Mouse (Mus musculus) T-helper 1 cell (primary cell): Measurements from ENCODE around the gene Ndufa6.

Source experiments
- in situ Hi-C: fragments of 300-600 bp; cut with MboI, MseI; formaldehyde crosslinking; loops from one replicate; pipeline ENCODE4 v1.15.1; 2025; ENCODE audit warnings: high pct_unique_total_duplicates

The Ndufa6 gene

DNA sequence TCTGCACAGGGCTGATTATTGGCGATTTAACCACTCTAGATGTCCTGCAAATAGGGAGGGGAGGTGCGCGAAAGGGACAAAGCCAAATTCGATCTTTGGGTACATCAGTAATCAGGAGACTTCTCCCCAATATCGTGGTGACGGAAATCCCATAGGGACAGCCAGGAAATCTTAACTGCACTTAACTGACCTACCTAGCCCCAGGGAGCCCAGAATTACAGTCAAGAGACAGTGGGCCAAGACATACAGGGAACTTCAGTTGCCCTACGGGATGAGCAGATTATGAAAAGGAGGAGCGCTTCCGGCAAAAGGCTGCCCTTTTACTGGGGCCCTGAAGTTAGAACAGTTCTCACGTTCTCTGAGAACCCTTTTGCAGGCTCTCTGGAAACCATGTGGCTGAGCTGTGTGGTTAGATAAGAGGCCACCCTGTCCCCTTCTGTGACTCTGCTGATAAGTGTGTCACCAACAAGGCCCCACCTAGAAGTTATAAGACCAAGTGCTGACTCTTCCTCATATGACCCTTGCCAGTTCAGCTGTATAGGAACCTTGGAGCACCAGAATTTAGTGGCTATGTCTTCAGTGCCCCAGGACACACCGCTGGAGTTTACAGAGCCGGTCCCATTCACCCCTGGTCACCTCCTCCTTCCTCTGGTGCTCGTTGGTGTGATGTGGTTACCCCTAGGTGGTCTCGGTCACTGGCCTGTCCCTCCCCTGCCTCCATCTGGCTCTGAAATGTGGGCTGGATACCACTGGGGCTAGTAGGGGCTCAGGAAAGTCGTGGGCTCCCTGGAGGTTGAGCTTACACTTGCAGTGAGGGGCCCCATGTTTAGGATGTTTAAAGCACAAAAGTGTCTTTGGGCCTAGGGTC lies 12.2 kb downstream of the Ndufa6 start:
- in situ Hi-C loops = no loop called here

DNA sequence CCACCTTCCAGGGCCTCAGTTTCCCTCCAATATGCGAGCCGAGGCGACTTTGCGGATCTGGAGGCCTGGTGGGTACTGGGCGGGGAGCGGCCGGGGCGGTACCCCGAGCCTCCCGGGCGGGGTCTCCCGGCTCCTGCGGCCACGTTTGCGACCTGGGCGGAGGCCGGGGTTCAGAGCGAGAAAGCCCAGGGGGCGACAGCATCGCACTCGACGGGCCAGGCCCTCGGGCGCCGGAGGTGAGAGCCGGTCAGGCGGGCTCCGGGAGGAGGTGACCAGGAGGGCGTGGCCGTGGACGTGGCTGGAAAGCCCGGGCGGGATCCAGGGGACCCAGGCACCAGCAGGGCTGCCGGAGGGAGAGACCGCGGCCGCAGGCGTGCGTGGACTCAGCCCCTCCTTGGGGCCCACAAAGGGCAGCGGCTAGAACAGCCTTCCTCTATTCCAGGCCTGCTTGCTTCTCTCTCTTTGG lies 13.1 kb downstream of the Ndufa6 start:
- in situ Hi-C loops = no loop called here

DNA sequence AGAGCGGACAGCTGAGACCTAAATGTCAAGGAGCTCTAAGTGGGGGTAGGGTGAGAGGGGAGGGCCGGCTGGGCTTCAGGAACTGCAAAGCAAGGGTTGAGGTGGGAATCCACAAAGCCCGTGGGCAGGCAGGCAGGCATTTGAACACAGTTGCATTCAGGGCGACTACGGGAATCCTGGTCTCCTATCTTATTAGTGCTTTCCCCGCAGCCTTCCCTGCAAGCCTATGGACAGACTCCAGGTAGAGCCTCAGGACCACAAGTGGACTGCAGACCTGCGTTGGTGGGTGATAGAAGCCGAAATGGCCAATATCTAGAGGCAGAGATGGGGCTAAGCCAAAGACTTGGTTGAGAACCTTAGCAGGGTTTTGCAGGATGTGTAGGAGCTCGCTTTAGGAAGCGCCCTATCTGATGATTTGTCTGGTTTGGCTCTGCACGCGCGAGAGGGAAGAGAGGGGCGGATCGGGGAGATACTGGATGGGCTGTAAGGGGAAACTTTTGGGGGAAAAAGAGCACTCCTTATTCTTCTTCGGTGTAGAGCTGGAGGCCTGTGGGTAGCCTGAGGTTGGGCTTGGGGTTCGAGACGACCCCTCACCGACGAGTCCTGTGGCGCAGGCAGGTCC lies 13.6 kb downstream of the Ndufa6 start:
- in situ Hi-C loops = no loop called here

GRCm38 (mm10) chr15:82339634-82340254 lies 14.4 kb downstream of the Ndufa6 start:
- in situ Hi-C loops = no loop called here

DNA sequence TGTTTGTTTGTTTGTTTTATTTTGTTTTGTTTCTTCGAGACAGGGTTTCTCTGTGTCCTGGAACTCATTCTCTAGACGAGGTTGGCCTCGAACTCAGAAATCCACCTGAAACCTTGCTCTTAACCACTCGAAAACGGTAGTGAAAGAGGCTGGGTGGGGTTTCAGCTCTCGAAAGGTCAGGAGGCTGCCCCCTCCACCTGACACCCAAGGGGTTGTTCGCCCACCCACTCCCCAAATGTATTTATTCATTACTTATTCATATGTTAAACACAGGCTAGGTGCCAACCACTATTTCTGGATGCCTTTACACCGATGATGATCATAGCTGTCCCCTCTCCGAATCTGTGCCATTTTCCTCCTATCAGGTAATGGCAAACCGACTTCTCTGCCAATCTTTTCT lies 15.0 kb downstream of the Ndufa6 start:
- in situ Hi-C loops = no loop called here

- in situ Hi-C loops = no loop called here
Measured at GRCm38 (mm10) chr15:82338593-82339112, 15.5 kb downstream of the Ndufa6 start, which contains the start of the genes Naga, Pheta2 and Smdt1. TSS of gene Naga (minus strand) at chr15:82338925. TSS of gene Pheta2 (plus strand) at chr15:82338942. TSS of gene Smdt1 (plus strand) at chr15:82338959.

DNA sequence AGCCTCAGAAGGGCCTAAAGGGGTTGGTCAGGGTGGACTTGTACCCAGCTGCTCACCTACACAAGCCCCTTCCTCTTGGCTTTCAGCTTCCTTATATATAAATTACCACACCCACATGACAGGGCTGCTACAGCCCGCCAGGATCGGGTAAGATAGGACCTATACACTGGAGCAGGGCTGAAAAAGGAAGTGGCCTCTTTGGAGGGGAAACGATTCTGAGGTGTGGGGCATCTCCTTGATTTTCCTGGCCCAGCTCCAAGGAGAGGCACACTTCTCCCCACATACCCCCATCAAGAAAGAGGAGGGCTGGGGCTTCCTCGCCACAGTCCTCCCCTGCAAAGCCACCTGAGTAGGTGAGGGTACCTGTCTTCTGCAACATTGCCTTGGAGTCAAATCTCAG lies 16.2 kb downstream of the Ndufa6 start:
- in situ Hi-C loops = no loop called here

GRCm38 (mm10) chr15:82336629-82337028 lies 17.5 kb downstream of the Ndufa6 start:
- in situ Hi-C loops = no loop called here

- in situ Hi-C loops = no loop called here
Measured at GRCm38 (mm10) chr15:82335194-82335593, 18.9 kb downstream of the Ndufa6 start.

- in situ Hi-C loops = loop anchor here (10.0 kb wide), 1 partner anchor 681 kb away; no protein-coding TSS in a partner anchor
Measured at GRCm38 (mm10) chr15:82325382-82325781, 28.7 kb downstream of the Ndufa6 start.

- in situ Hi-C loops = loop anchor here (10.0 kb wide), 1 partner anchor 677 kb away; no protein-coding TSS in a partner anchor
Measured at GRCm38 (mm10) chr15:82322195-82322594, 31.9 kb downstream of the Ndufa6 start.

DNA sequence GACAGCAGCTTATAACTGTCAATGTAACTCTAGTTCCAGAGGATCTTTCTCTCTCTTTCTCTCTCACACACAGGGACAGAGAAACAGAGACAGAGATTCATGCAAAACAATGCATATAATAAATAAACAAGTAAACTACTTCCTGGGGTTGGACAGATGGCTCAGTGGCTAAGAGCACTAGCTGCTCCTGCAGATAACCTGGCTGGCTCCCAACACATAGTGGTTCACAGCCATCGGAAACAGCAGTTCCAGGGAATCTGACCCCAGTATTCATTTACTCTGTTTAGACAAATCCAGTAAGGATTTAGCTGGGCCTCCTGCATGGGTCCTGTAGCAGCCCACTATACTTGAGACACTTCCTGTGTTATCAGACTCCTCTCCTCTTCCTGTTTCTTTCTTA lies 34.5 kb downstream of the Ndufa6 start:
- in situ Hi-C loops = loop anchor here (10.0 kb wide), 1 partner anchor 675 kb away; no protein-coding TSS in a partner anchor

- in situ Hi-C loops = no loop called here
Measured at GRCm38 (mm10) chr15:82317839-82318238, 36.3 kb downstream of the Ndufa6 start.

DNA sequence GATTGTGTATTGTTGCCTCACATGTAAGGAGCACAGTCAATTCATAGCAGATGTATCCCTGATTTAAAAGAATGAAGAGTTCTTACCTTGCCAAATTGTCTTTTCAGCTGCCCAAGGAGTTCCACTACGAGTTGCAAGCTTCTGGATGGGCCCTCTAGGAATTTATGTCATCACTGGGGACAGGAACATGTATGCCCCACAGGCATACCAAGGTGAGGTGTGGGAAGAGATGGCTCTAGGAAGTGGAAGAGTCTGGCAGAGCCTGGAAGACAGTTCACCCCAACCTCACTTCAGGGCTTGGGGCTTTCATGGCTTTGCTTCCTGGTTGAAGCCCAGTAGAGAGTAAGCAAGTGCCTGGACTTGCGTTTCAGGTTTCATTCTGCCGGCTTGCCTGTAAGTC lies 45.7 kb downstream of the Ndufa6 start:
- in situ Hi-C loops = no loop called here

GRCm38 (mm10) chr15:82307107-82307506 lies 47.0 kb downstream of the Ndufa6 start:
- in situ Hi-C loops = no loop called here
